Mouse (Mus musculus): Measurements from ENCODE around the gene Stk25. TPM values are rescaled to one million over a fixed set of nuclear protein-coding genes. Genes with fewer than 3 reads are reported as not detected.
"Not testable (repeated sequence)": the region's sequence is repeated elsewhere in the genome, so short reads cannot be mapped to it uniquely, and the experiment has no call there.

The Stk25 gene
- 26.7 to 48.0 TPM (median 46.0 TPM) in 3 replicates for total RNA-seq (2017)

GRCm38 (mm10) chr1:93658559-93658958 lies at the start of gene Stk25:
TSS of gene Stk25 (minus strand) at chr1:93658659.
- not testable (repeated sequence) for ATAC-seq (replicated peaks; ENCODE audit: insufficient number of reproducible peaks, low FRiP score, low TSS enrichment, poor library complexity, severe bottlenecking)

- ATAC-seq (replicated peaks; ENCODE audit: insufficient number of reproducible peaks, low FRiP score, low TSS enrichment, poor library complexity, severe bottlenecking), result no peak
Observed at GRCm38 (mm10) chr1:93705389-93705788, 46.9 kb upstream of the Stk25 start.

DNA sequence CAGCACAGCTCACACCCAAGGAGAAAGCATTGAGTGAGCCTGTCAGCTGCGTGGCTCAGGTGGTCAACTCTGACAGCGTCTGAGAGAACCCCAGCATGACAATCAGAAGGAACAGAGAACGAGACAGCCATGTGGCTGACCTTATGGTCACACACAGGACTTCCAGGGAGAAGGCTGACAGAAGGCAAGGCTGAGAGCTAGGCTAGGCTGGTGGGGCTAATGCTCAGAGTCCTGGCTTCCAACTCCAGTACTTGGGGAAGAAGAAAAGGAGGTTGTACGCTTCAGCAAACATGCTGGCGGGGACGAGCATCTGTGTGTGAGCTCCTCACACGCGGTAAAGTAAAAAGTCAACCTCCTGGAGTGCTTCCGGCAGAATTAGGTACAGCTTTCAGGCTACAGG lies 45.9 kb upstream of the Stk25 start:
- ATAC-seq (replicated peaks; ENCODE audit: insufficient number of reproducible peaks, low FRiP score, low TSS enrichment, poor library complexity, severe bottlenecking), result no peak

- ATAC-seq (replicated peaks; ENCODE audit: insufficient number of reproducible peaks, low FRiP score, low TSS enrichment, poor library complexity, severe bottlenecking), result no peak
Observed at GRCm38 (mm10) chr1:93703472-93704048, 45.1 kb upstream of the Stk25 start.

- no peak for ATAC-seq (replicated peaks; ENCODE audit: insufficient number of reproducible peaks, low FRiP score, low TSS enrichment, poor library complexity, severe bottlenecking)
Observed at GRCm38 (mm10) chr1:93702106-93702505, 43.6 kb upstream of the Stk25 start.

DNA sequence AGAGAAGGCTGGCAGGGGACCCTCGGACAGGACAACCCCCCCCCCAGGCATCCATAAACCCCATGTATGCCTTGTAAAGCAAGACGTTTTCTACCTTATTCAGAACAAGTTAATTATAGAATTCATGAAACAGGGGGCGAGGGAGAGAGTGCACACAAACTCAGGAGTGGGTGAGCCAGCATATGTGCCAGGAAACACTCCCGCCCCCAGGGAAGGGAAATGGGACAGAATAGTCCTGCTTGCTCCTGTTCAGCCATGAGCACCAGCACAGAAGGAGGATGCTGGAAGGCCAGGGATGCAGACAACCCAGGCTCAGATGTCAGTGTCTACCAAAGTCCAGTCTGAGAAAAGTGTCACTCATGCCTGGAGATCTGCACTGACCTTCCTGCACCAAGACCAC lies 40.7 kb upstream of the Stk25 start:
- no peak for ATAC-seq (replicated peaks; ENCODE audit: insufficient number of reproducible peaks, low FRiP score, low TSS enrichment, poor library complexity, severe bottlenecking)

DNA sequence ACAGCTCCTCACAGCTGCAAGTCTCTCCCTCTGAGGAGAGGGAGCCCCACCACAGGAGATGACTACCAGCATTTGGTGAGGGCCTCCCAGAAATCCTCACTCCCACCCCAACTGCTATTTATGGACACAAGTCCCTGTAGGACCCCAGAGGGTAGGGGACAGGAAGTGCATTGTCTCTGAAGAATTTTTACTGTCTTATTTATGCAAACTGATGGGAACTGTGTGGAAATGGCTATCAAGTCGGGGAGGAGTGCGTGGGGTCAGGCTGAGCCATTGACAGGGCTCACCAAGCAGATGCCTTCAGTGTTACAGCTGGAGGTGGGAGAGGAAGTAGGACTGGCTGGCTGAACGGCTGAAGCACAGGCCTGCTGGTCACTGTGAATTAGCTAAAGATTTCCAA lies 38.9 kb upstream of the Stk25 start:
- ATAC-seq (replicated peaks; ENCODE audit: insufficient number of reproducible peaks, low FRiP score, low TSS enrichment, poor library complexity, severe bottlenecking), result no peak

GRCm38 (mm10) chr1:93694966-93695365 lies 36.5 kb upstream of the Stk25 start:
- ATAC-seq (replicated peaks; ENCODE audit: insufficient number of reproducible peaks, low FRiP score, low TSS enrichment, poor library complexity, severe bottlenecking), result no peak

GRCm38 (mm10) chr1:93693943-93694342 lies 35.5 kb upstream of the Stk25 start:
- ATAC-seq (replicated peaks; ENCODE audit: insufficient number of reproducible peaks, low FRiP score, low TSS enrichment, poor library complexity, severe bottlenecking), result no peak

GRCm38 (mm10) chr1:93693502-93693901 lies 35.0 kb upstream of the Stk25 start:
- no peak for ATAC-seq (replicated peaks; ENCODE audit: insufficient number of reproducible peaks, low FRiP score, low TSS enrichment, poor library complexity, severe bottlenecking)

GRCm38 (mm10) chr1:93692773-93693172 lies 34.3 kb upstream of the Stk25 start:
- ATAC-seq (replicated peaks; ENCODE audit: insufficient number of reproducible peaks, low FRiP score, low TSS enrichment, poor library complexity, severe bottlenecking), result no peak

DNA sequence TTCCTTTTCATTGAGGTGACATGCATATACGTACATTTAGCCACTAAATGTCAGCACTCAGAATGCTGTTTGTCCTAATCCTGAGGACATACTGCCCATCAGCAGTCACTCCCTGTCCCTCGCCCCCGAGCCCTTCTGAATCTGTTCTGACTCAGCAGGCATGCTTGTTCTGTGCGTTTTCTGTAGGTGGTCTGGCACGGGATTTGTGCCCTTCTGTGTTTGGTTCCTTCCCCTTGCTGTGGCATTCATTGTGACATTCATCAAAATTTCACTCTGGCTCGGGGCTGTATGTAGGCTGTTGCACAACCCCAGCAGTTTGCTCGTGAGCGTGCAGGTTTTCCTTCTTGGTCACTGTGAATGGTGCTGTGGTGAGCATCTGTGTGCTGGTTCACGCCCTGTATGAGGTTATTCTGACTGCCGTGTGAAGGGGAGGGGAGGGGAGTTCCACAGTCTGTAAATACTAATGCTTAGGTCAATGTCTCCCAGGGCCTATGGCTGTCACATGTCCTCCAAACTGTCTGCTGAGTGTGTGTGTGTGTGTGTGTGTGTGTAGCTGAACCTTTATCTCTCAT lies 33.4 kb upstream of the Stk25 start:
- ATAC-seq (replicated peaks; ENCODE audit: insufficient number of reproducible peaks, low FRiP score, low TSS enrichment, poor library complexity, severe bottlenecking), result no peak

- no peak for ATAC-seq (replicated peaks; ENCODE audit: insufficient number of reproducible peaks, low FRiP score, low TSS enrichment, poor library complexity, severe bottlenecking)
Observed at GRCm38 (mm10) chr1:93691106-93691505, 32.6 kb upstream of the Stk25 start.

GRCm38 (mm10) chr1:93689901-93690496 lies 31.5 kb upstream of the Stk25 start:
- ATAC-seq (replicated peaks; ENCODE audit: insufficient number of reproducible peaks, low FRiP score, low TSS enrichment, poor library complexity, severe bottlenecking), result no peak

DNA sequence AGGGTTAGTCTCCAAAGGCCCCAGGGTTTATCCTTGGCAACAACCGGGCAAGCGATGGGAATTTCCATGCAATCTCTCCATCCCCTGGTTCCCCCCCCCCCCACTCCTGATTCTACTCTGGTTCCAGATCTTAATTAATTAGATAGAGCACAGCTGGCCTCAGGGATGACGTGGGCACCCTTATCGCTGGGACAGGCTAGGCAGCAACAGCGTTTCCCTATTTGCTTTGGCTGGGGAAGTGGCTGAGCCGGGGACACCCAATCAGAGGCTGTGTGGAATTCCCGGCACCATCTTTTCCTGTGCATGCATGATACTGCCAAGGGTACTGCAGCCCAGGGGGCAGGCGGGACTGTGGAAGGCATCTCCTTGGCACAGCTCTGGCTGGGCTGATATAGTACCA lies 29.7 kb upstream of the Stk25 start:
- ATAC-seq (replicated peaks; ENCODE audit: insufficient number of reproducible peaks, low FRiP score, low TSS enrichment, poor library complexity, severe bottlenecking), result no peak

GRCm38 (mm10) chr1:93686961-93687320 lies 28.5 kb upstream of the Stk25 start:
- no peak for ATAC-seq (replicated peaks; ENCODE audit: insufficient number of reproducible peaks, low FRiP score, low TSS enrichment, poor library complexity, severe bottlenecking)

DNA sequence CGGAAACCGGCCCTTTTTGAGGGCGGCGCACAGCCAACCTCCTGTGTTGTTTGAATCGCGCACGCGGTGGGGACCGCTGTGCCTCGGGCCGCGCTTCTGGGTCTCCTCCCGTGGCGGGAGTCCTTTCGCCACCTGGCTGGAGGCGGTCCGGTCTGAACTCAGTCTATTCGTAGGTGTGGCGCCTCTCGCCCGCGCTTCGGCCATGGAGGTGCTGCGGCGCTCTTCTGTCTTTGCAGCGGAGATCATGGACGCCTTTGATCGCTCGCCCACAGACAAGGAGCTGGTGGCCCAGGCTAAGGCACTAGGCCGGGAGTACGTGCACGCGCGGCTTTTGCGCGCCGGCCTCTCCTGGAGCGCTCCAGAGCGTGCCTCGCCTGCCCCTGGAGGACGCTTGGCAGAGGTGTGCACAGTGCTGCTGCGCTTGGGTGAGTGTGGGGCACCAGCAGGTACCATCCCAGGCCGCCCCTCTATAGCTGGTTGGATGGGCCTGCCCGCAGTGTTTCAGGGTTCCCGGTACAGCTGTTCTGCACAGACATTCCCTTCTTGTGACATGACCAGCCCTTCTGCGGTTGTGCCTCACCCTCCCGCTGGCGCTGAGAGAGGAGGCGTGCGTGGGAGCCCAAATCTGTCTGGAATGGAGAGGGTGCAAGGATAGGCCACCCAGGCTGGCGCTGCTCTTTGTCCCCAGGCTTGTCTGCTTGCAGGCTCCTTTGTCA lies 27.9 kb upstream of the Stk25 start:
- no peak for ATAC-seq (replicated peaks; ENCODE audit: insufficient number of reproducible peaks, low FRiP score, low TSS enrichment, poor library complexity, severe bottlenecking)

DNA sequence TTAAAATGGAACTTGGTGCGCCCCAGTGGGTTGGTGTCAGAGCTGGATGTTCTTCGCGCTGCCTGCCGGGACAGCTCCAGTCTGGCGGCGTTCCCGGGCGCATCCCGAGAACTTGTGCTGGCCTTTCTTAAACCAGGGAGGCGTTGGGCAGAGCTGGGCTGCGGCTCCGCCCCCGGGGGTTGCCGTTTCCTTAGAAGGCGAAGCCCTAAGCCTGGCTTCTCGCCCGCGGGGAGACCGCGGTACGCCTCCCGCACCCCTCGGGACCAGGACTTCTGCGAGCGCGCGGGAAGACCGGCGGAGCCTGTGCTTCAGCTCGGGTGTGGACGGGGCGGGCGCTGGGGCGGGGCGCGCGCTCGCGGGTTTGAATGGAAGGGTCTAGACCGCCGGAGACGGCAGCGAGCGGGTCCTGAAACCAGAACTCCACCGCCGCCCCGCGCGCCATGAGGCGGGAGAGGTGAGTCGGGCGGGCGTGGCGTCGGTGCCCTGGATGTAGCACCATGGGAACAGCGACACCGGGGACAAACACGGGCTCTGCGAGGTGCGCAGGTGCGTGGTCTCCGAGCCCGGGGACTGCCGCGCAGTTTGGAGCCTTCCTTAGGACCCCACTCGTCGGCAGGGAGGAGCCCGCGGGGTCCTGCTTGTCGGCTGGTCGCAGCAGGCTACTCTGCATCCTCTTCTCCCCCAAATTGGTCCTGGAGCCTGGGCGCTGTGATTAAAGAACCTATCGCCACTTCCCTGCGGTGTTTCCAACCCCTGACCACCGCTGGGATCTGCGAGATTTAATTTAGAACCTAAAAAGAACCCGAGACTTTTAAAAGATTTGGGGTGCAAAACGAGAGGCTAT lies 27.2 kb upstream of the Stk25 start, which contains the start of gene Bok:
Bok (plus strand) TSS at position 260 of the 844 bp plus-strand sequence.
- no peak for ATAC-seq (replicated peaks; ENCODE audit: insufficient number of reproducible peaks, low FRiP score, low TSS enrichment, poor library complexity, severe bottlenecking)
